Mouse (Mus musculus): ENCODE data around the gene Fsd2. TPM values are rescaled to one million over a fixed set of nuclear protein-coding genes. Genes with fewer than 3 reads are reported as not detected.

Fsd2 gene
- total and polyA plus RNA-seq, 2 experiments from 2014 or later: 0.31 to 0.48 TPM

DNA sequence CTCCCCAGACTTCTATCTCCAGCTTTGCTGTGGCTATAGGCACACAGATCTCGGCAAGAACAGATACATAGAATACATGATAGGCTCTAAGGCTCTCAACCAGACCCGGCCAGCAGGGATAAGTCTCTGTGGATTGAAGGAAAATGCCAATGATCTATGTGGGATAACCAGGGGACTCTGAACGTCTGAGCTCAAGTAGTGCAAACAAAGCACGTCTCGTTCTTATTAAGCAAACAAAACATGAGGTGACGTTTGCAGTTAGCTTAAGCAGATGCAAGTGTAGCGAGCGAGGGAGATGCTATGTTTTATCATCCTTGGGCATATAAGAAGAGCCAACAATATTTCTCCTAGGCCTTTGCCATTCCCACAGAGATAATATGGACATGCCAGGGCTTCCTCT is 23.8 kb downstream of the Fsd2 start:
- Histone ChIP-seq H3K9me3 (ENCODE audit: low read length) (no peaks in the 10 kb centered on the region), H3K4me3 (ENCODE audit: low read depth, low read length) (no peak overlapping the region), H3K27ac (ENCODE audit: low read depth, low read length) (no peak overlapping the region), H3K4me1 (ENCODE audit: insufficient read depth) (no peaks in the 10 kb centered on the region), H3K36me3 (ENCODE audit: insufficient read depth) (no peaks in the 10 kb centered on the region), H3K9ac (no peak overlapping the region), H3K27me3 (ENCODE audit: insufficient read depth, low read length) (no peaks in the 10 kb centered on the region), H3K4me2 (ENCODE audit: low read depth) (no peak overlapping the region)
- no peak for TF ChIP-seq CTCF (IDR thresholded peaks at IDR 0.05; ENCODE audit: low read depth)
- ATAC-seq (no peak), DNase-seq (no peak)
- WGBS: 78% methylated on average over 8 of the region's 8 CpGs

DNA sequence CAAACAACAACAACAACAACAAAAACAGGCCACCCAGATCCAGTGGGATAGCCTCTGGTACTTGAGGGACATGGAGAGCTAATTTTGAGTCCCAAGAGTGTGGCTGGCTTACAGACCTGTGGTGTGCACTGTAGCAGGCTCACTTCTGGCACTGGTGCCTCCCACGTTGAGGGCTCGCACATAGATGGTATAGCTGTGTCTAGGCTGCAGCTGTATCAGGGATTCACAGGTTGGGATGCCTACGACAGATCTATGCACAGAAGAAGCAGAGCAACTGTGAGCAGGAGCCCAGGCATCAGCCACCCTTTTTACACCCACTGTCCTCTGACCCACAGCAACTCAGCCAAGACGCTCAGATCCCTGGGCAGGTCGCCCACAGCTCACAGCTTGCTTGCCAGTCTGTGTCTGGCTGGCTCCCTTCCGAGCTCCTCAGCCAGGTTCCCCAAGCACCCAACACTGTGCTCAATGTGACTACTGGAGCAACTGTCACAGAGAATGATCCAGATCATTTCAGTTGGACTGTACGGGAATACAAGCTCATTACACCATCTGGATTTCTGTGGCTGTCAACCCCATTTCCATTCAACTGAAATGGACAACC is 24.7 kb downstream of the Fsd2 start:
- Histone ChIP-seq H3K4me3 (ENCODE audit: low read depth, low read length) (no peak overlapping the region), H3K4me1 (ENCODE audit: insufficient read depth) (no peaks in the 10 kb centered on the region), H3K4me2 (ENCODE audit: low read depth) (no peak overlapping the region), H3K36me3 (ENCODE audit: insufficient read depth) (no peaks in the 10 kb centered on the region), H3K27ac (ENCODE audit: low read depth, low read length) (no peak overlapping the region), H3K27me3 (ENCODE audit: insufficient read depth, low read length) (no peaks in the 10 kb centered on the region), H3K9ac (no peak overlapping the region), H3K9me3 (ENCODE audit: low read length) (no peaks in the 10 kb centered on the region)
- no peak for TF ChIP-seq CTCF (IDR thresholded peaks at IDR 0.05; ENCODE audit: low read depth)
- DNase-seq (peak; percentile 63), ATAC-seq (peak; percentile 73)
- 53% methylated on average over 7 of the region's 7 CpGs for WGBS

DNA sequence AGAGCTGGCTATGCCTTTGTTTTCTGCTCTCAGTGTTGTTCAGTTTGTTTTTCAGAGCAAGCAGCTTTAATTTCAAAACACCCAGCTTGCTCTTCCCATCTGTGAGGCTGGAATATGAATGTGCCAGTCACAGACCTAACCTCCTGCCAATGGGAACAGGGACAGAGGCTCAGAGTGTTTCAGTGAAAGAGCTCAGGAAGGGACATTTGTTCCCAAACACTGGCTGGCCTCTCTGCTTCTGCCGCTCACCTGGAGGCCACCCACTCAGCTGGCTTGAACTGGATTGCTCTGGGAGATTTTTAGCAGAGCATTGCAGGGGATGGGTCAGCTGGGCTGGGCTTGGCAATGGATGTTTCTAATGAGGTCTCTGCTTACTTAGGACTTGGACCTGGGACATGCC is 25.7 kb downstream of the Fsd2 start:
- Histone ChIP-seq H3K27ac (ENCODE audit: low read depth, low read length) (no peak overlapping the region), H3K36me3 (ENCODE audit: insufficient read depth) (no peaks in the 10 kb centered on the region), H3K27me3 (ENCODE audit: insufficient read depth, low read length) (no peaks in the 10 kb centered on the region), H3K4me2 (ENCODE audit: low read depth) (no peak overlapping the region), H3K9ac (no peak overlapping the region), H3K9me3 (ENCODE audit: low read length) (no peaks in the 10 kb centered on the region), H3K4me3 (ENCODE audit: low read depth, low read length) (no peak overlapping the region), H3K4me1 (ENCODE audit: insufficient read depth) (no peaks in the 10 kb centered on the region)
- DNase-seq (peak; percentile 36), ATAC-seq (peak; percentile 42; the same call in 1 of the 2 replicates)
- no peak for TF ChIP-seq CTCF (IDR thresholded peaks at IDR 0.05; ENCODE audit: low read depth)
- 35% methylated on average over 1 of the region's 1 CpGs for WGBS

DNA sequence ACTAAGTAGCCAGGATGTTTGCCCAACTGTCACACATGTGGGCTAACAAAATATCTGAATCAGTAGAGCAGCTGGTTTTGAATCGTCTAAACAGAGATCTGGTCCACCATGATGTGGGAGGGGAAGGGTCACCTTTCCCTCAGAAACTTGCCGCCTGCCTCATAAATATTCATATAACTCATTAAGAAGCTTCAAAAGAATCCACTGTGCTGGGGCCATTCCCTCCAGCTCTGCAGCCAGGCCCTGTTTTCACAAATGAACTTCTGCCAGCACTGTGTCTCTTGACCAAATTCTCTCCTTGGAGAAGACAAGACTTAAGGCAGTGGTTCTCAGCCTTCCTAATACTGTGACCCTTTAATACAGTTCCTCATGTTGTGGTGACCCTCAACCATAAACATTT is 27.2 kb downstream of the Fsd2 start:
- Histone ChIP-seq H3K9ac (no peak overlapping the region), H3K4me3 (ENCODE audit: low read depth, low read length) (no peak overlapping the region), H3K4me1 (ENCODE audit: insufficient read depth) (no peaks in the 10 kb centered on the region), H3K27me3 (ENCODE audit: insufficient read depth, low read length) (no peaks in the 10 kb centered on the region), H3K9me3 (ENCODE audit: low read length) (no peaks in the 10 kb centered on the region), H3K27ac (ENCODE audit: low read depth, low read length) (no peak overlapping the region), H3K36me3 (ENCODE audit: insufficient read depth) (peaks cover 3% of the 10 kb centered on the region), H3K4me2 (ENCODE audit: low read depth) (no peak overlapping the region)
- no peak for ATAC-seq
- no peak for TF ChIP-seq CTCF (IDR thresholded peaks at IDR 0.05; ENCODE audit: low read depth)
- 4% methylated on average over 2 of the region's 2 CpGs for WGBS
- no peak for DNase-seq

DNA sequence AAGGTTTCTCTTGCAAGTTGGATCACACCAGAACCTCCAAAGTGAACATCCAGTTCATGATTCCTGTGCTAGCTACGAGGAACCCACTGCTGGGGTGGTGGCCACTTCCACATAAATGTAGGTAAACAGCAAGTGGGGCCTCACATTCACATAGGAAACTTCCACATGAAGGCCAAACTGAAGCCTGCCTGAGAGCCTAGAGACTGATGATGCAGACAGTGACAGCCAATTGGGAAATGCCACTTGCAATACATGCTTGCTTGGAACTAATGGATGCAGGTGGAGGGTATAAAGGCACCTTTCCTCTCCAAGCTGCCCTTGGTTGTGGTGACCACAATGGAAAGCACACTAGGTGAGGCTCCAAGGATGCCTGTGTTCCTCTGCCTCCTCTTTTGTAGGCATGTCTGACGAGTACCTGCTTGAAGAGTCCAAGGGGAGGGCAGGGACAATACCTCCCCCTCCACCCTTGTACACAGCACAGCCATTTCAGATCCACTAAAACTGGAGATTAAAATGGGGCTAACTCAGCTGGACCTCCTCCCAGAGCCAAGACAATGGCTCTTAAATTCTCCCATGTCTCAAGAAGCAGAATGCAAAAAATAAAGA is 28.6 kb downstream of the Fsd2 start:
- no peak for TF ChIP-seq CTCF (IDR thresholded peaks at IDR 0.05; ENCODE audit: low read depth)
- no peak overlapping the region for H3K4me3 ChIP-seq (ENCODE audit: low read depth, low read length)
- H3K9ac ChIP-seq: no peak overlapping the region
- no peaks in the 10 kb centered on the region for H3K27me3 ChIP-seq (ENCODE audit: insufficient read depth, low read length)
- H3K27ac ChIP-seq (ENCODE audit: low read depth, low read length): no peak overlapping the region
- no peak overlapping the region for H3K4me2 ChIP-seq (ENCODE audit: low read depth)
- DNase-seq: no peak
- H3K4me1 ChIP-seq (ENCODE audit: insufficient read depth): no peaks in the 10 kb centered on the region
- no peak for ATAC-seq
- 69% methylated on average over 2 of the region's 2 CpGs for WGBS
- H3K9me3 ChIP-seq (ENCODE audit: low read length): no peaks in the 10 kb centered on the region
- H3K36me3 ChIP-seq (ENCODE audit: insufficient read depth): peaks cover 13% of the 10 kb centered on the region

DNA sequence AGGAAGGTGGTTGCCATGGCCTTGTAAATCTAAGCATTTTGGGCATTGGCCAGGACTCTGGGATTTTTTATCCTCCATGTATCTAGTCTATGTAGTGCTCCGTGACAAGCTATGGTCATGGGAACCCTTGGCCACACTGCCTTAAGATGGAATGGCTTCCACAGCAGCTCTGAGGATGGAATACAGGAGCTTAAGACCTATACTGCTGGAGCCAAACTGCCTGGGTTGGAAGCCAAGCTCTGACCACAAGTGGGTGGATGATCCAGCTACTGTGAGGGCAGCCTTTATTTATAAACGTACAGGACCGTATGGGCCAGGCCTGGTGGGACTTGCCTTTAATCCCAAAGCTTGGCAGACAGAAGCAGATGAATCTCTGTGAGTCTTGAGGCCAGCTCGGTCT is 30.3 kb downstream of the Fsd2 start:
- 94% methylated on average over 4 of the region's 4 CpGs for WGBS
- Histone ChIP-seq H3K4me3 (ENCODE audit: low read depth, low read length) (no peak overlapping the region), H3K27ac (ENCODE audit: low read depth, low read length) (no peak overlapping the region), H3K9ac (no peak overlapping the region), H3K4me2 (ENCODE audit: low read depth) (no peak overlapping the region), H3K9me3 (ENCODE audit: low read length) (no peaks in the 10 kb centered on the region), H3K36me3 (ENCODE audit: insufficient read depth) (peaks cover 25% of the 10 kb centered on the region), H3K4me1 (ENCODE audit: insufficient read depth) (no peaks in the 10 kb centered on the region), H3K27me3 (ENCODE audit: insufficient read depth, low read length) (no peaks in the 10 kb centered on the region)
- ATAC-seq: no peak
- DNase-seq: no peak
- no peak for TF ChIP-seq CTCF (IDR thresholded peaks at IDR 0.05; ENCODE audit: low read depth)

DNA sequence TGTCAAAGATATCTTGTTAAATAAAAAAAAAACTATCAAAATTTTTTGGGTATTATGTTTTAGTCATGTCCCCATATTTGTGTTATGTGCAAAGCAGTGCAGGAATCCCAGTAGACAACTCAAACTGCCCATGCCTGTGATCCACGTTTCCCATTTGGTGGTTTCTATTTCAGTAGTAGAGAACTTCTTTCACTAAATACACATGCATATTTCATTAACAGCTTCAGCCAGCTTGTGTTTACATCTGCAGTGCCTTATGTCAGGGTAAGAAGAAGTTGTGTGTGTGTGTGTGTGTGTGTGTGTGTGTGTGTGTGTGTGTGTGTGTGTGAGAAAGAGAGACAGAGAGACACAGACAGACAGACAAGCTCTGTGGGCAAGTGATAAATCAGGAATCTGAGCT is 35.3 kb downstream of the Fsd2 start:
- no peak overlapping the region for H3K4me3 ChIP-seq (ENCODE audit: low read depth, low read length)
- peaks cover 53% of the 10 kb centered on the region for H3K36me3 ChIP-seq (ENCODE audit: insufficient read depth)
- no peak for ATAC-seq
- no peak for TF ChIP-seq CTCF (IDR thresholded peaks at IDR 0.05; ENCODE audit: low read depth)
- no peak for DNase-seq
- H3K9me3 ChIP-seq (ENCODE audit: low read length): no peaks in the 10 kb centered on the region
- no peak overlapping the region for H3K27ac ChIP-seq (ENCODE audit: low read depth, low read length)
- WGBS: 56% methylated on average over 1 of the region's 1 CpGs
- no peaks in the 10 kb centered on the region for H3K27me3 ChIP-seq (ENCODE audit: insufficient read depth, low read length)
- no peaks in the 10 kb centered on the region for H3K4me1 ChIP-seq (ENCODE audit: insufficient read depth)
- H3K9ac ChIP-seq: no peak overlapping the region
- H3K4me2 ChIP-seq (ENCODE audit: low read depth): no peak overlapping the region

Data from forebrain, postnatal 0 days (tissue).